Comparison of ENCODE assay signal across 8 mouse cellular contexts in genomic region chr10:80264341-80265148, GRCm38 (mm10). TPM values are rescaled to one million over a fixed set of nuclear protein-coding genes. Genes with fewer than 3 reads are reported as not detected.
DNase-seq lines count a peak whose midpoint lies in the region; ATAC-seq and TF ChIP-seq lines count a peak whose summit lies in the region.

No protein-coding gene starts in this region.

- H3K4me2 ChIP-seq in heart, embryonic 12.5 days, result peak overlapping the region; percentile 93
- H3K4me2 ChIP-seq in kidney, postnatal 0 days (ENCODE audit: low read length), result peak overlapping the region; percentile 80
- H3K4me2 ChIP-seq in liver, embryonic 11.5 days, result peak overlapping the region; percentile 96
- H3K4me2 ChIP-seq in stomach, embryonic 14.5 days (replicated peaks; ENCODE audit: low read depth, low read length), result peak overlapping the region; percentile 81

- H3K36me3 ChIP-seq in heart, embryonic 12.5 days, result peaks cover 20% of the 10 kb centered on the region
- H3K36me3 ChIP-seq in kidney, postnatal 0 days (ENCODE audit: insufficient read depth, low read length), result 0 out of 2 replicates have a peak, but pooled peaks cover 3% of the 10 kb centered on the region
- H3K36me3 ChIP-seq in liver, embryonic 11.5 days (ENCODE audit: control insufficient read depth, insufficient read depth, low read length), result peaks cover 8% of the 10 kb centered on the region
- peaks cover 11% of the 10 kb centered on the region; the same call in 1 of the 2 replicates for H3K36me3 ChIP-seq in stomach, embryonic 14.5 days (ENCODE audit: control insufficient read depth, insufficient read depth, low read length)

- peak overlapping the region; percentile 74 for H3K4me3 ChIP-seq in heart, embryonic 12.5 days
- H3K4me3 ChIP-seq in kidney, postnatal 0 days (replicated peaks; ENCODE audit: low read depth, low read length), result peak overlapping the region; percentile 87
- peak overlapping the region; percentile 92 for H3K4me3 ChIP-seq in liver, embryonic 11.5 days (ENCODE audit: low read depth, low read length)
- H3K4me3 ChIP-seq in stomach, embryonic 14.5 days (ENCODE audit: low read depth, low read length), result peak overlapping the region; percentile 80

- no peaks in the 10 kb centered on the region for H3K9me3 ChIP-seq in heart, embryonic 12.5 days (replicated peaks)
- no peaks in the 10 kb centered on the region for H3K9me3 ChIP-seq in kidney, postnatal 0 days (replicated peaks; ENCODE audit: low read length)
- no peaks in the 10 kb centered on the region for H3K9me3 ChIP-seq in liver, embryonic 11.5 days (ENCODE audit: control insufficient read depth, low read length)
- no peaks in the 10 kb centered on the region for H3K9me3 ChIP-seq in stomach, embryonic 14.5 days (ENCODE audit: control insufficient read depth, low read depth, low read length)

- WGBS in heart, embryonic 12.5 days, result 1% methylated on average over 71 of the region's 81 CpGs
- under 1% methylated on average over 78 of the region's 81 CpGs for WGBS in kidney, postnatal 0 days
- WGBS in liver, embryonic 11.5 days, result 1% methylated on average over 81 of the region's 81 CpGs
- 1% methylated on average over 73 of the region's 81 CpGs for WGBS in stomach, embryonic 14.5 days

- peak; percentile 99 for DNase-seq in CD4-positive helper T cell, adult 2 months (ENCODE audit: low read depth, low spot score)
- peak; percentile 97 for DNase-seq in brain, embryonic 18.5 days (ENCODE audit: low read depth, low spot score)
- DNase-seq in kidney, postnatal 0 days (ENCODE audit: low spot score), result peak; percentile 100
- peak; percentile 96 for DNase-seq in liver, embryonic 11.5 days (ENCODE audit: low spot score)
- DNase-seq in naive thymus-derived CD4-positive, alpha-beta T cell, adult 2 months (ENCODE audit: low read depth), result peak; percentile 99

- peak; percentile 76 for ATAC-seq in erythroid progenitor cell, adult 5-6 weeks (replicated peaks; ENCODE audit: low FRiP score, poor library complexity, severe bottlenecking)
- peak; percentile 68 for ATAC-seq in heart, embryonic 12.5 days (ENCODE audit: insufficient number of reproducible peaks, low FRiP score)
- peak; percentile 37 for ATAC-seq in kidney, postnatal 0 days (replicated peaks; ENCODE audit: low FRiP score, low read depth)
- peak; percentile 58 for ATAC-seq in liver, embryonic 11.5 days (replicated peaks; ENCODE audit: low FRiP score)
- peak; percentile 53 for ATAC-seq in stomach, embryonic 14.5 days (ENCODE audit: insufficient number of reproducible peaks, insufficient read depth, low FRiP score, low read depth)

- peak overlapping the region; percentile 82 for H3K27ac ChIP-seq in heart, embryonic 12.5 days (ENCODE audit: poor library complexity, severe bottlenecking)
- peak overlapping the region; percentile 69 for H3K27ac ChIP-seq in kidney, postnatal 0 days
- peak overlapping the region; percentile 65 for H3K27ac ChIP-seq in liver, embryonic 11.5 days (ENCODE audit: low read depth, low read length)
- H3K27ac ChIP-seq in stomach, embryonic 14.5 days (ENCODE audit: low read length), result peak overlapping the region; percentile 63

- H3K4me1 ChIP-seq in heart, embryonic 12.5 days (replicated peaks), result peaks cover 51% of the 10 kb centered on the region
- H3K4me1 ChIP-seq in kidney, postnatal 0 days (replicated peaks; ENCODE audit: insufficient read depth, low read length), result peaks cover 25% of the 10 kb centered on the region
- H3K4me1 ChIP-seq in liver, embryonic 11.5 days (replicated peaks; ENCODE audit: control insufficient read depth, insufficient read depth, low read length), result peaks cover 60% of the 10 kb centered on the region
- peaks cover 34% of the 10 kb centered on the region for H3K4me1 ChIP-seq in stomach, embryonic 14.5 days (ENCODE audit: control insufficient read depth, insufficient read depth, low read length)

- H3K9ac ChIP-seq in heart, embryonic 12.5 days, result peak overlapping the region; percentile 98
- peak overlapping the region; percentile 87 for H3K9ac ChIP-seq in kidney, postnatal 0 days (ENCODE audit: low read depth, low read length)
- peak overlapping the region; percentile 97 for H3K9ac ChIP-seq in liver, embryonic 11.5 days (ENCODE audit: low read depth, low read length)
- H3K9ac ChIP-seq in stomach, embryonic 14.5 days (replicated peaks; ENCODE audit: low read depth, low read length), result peak overlapping the region; percentile 91

- no peak for TF ChIP-seq CTCF in kidney, postnatal 0 days (IDR thresholded peaks at IDR 0.05; ENCODE audit: low read depth)

- no peaks in the 10 kb centered on the region for H3K27me3 ChIP-seq in heart, embryonic 12.5 days (replicated peaks)
- H3K27me3 ChIP-seq in kidney, postnatal 0 days (ENCODE audit: insufficient read depth, low read length), result no peaks in the 10 kb centered on the region
- H3K27me3 ChIP-seq in liver, embryonic 11.5 days (replicated peaks; ENCODE audit: control insufficient read depth, insufficient read depth, low read length), result no peaks in the 10 kb centered on the region
- H3K27me3 ChIP-seq in stomach, embryonic 14.5 days (ENCODE audit: control insufficient read depth, insufficient read depth, low read length), result no peaks in the 10 kb centered on the region

RNA-seq across cellular contexts. Expression of gene Dazap1, which starts 3.3 kb away (rescaled TPM):
- total RNA-seq in erythroid progenitor cell, adult 5-6 weeks (2015; ENCODE audit: low replicate concordance), result 35.6 and 83.6 TPM in 2 replicates
- 72.0 and 102 TPM in 2 replicates for total RNA-seq in erythroid progenitor cell, adult 5-6 weeks (2017; ENCODE audit: low replicate concordance)
- polyA plus RNA-seq in heart, embryonic 12.5 days (2016; fragmentation: Nextera tagmentation; extraction: Ambion mirVana), result 37.4 and 41.9 TPM in 2 replicates
- polyA plus RNA-seq in kidney, postnatal 0 days (2015; fragmentation: Nextera tagmentation; extraction: Ambion mirVana), result 43.7 and 44.6 TPM in 2 replicates
- 49.2 and 55.0 TPM in 2 replicates for polyA plus RNA-seq in liver, embryonic 11.5 days (2014; fragmentation: Nextera tagmentation; extraction: Ambion mirVana)
- polyA plus RNA-seq in stomach, embryonic 14.5 days (2014; fragmentation: Nextera tagmentation; extraction: Ambion mirVana), result 48.6 and 51.3 TPM in 2 replicates

RNA-seq across cellular contexts. Expression of gene Gamt, which starts 3.7 kb away (rescaled TPM):
- 1.4 TPM in 1 of 2 replicates, not detected in the other for total RNA-seq in erythroid progenitor cell, adult 5-6 weeks (2015; ENCODE audit: low replicate concordance)
- not detected in 2 replicates for total RNA-seq in erythroid progenitor cell, adult 5-6 weeks (2017; ENCODE audit: low replicate concordance)
- 55.5 and 58.9 TPM in 2 replicates for polyA plus RNA-seq in heart, embryonic 12.5 days (2016; fragmentation: Nextera tagmentation; extraction: Ambion mirVana)
- 25.5 and 26.0 TPM in 2 replicates for polyA plus RNA-seq in kidney, postnatal 0 days (2015; fragmentation: Nextera tagmentation; extraction: Ambion mirVana)
- 49.0 and 49.7 TPM in 2 replicates for polyA plus RNA-seq in liver, embryonic 11.5 days (2014; fragmentation: Nextera tagmentation; extraction: Ambion mirVana)
- polyA plus RNA-seq in stomach, embryonic 14.5 days (2014; fragmentation: Nextera tagmentation; extraction: Ambion mirVana), result 32.1 and 49.3 TPM in 2 replicates

RNA-seq across cellular contexts. Expression of gene Ndufs7, which starts 15.6 kb away (rescaled TPM):
- 87.6 and 109 TPM in 2 replicates for total RNA-seq in erythroid progenitor cell, adult 5-6 weeks (2015; ENCODE audit: low replicate concordance)
- total RNA-seq in erythroid progenitor cell, adult 5-6 weeks (2017; ENCODE audit: low replicate concordance), result 43.9 and 66.0 TPM in 2 replicates
- polyA plus RNA-seq in heart, embryonic 12.5 days (2016; fragmentation: Nextera tagmentation; extraction: Ambion mirVana), result 438 and 454 TPM in 2 replicates
- 537 and 556 TPM in 2 replicates for polyA plus RNA-seq in kidney, postnatal 0 days (2015; fragmentation: Nextera tagmentation; extraction: Ambion mirVana)
- 401 and 427 TPM in 2 replicates for polyA plus RNA-seq in liver, embryonic 11.5 days (2014; fragmentation: Nextera tagmentation; extraction: Ambion mirVana)
- polyA plus RNA-seq in stomach, embryonic 14.5 days (2014; fragmentation: Nextera tagmentation; extraction: Ambion mirVana), result 337 and 355 TPM in 2 replicates

RNA-seq across cellular contexts. Expression of gene Rps15, which starts 27.7 kb away (rescaled TPM):
- total RNA-seq in erythroid progenitor cell, adult 5-6 weeks (2015; ENCODE audit: low replicate concordance), result 689 and 862 TPM in 2 replicates
- 557 and 668 TPM in 2 replicates for total RNA-seq in erythroid progenitor cell, adult 5-6 weeks (2017; ENCODE audit: low replicate concordance)
- polyA plus RNA-seq in heart, embryonic 12.5 days (2016; fragmentation: Nextera tagmentation; extraction: Ambion mirVana), result 577 and 591 TPM in 2 replicates
- polyA plus RNA-seq in kidney, postnatal 0 days (2015; fragmentation: Nextera tagmentation; extraction: Ambion mirVana), result 974 and 1,069 TPM in 2 replicates
- polyA plus RNA-seq in liver, embryonic 11.5 days (2014; fragmentation: Nextera tagmentation; extraction: Ambion mirVana), result 1,270 and 1,408 TPM in 2 replicates
- 1,120 and 1,227 TPM in 2 replicates for polyA plus RNA-seq in stomach, embryonic 14.5 days (2014; fragmentation: Nextera tagmentation; extraction: Ambion mirVana)

RNA-seq across cellular contexts. Expression of gene Apc2, which starts 31.2 kb away (rescaled TPM):
- total RNA-seq in erythroid progenitor cell, adult 5-6 weeks (2015; ENCODE audit: low replicate concordance), result not detected in 2 replicates
- total RNA-seq in erythroid progenitor cell, adult 5-6 weeks (2017; ENCODE audit: low replicate concordance), result 0.13 TPM in 1 of 2 replicates, not detected in the other
- 0.89 and 1.4 TPM in 2 replicates for polyA plus RNA-seq in heart, embryonic 12.5 days (2016; fragmentation: Nextera tagmentation; extraction: Ambion mirVana)
- polyA plus RNA-seq in kidney, postnatal 0 days (2015; fragmentation: Nextera tagmentation; extraction: Ambion mirVana), result 0.51 and 0.86 TPM in 2 replicates
- polyA plus RNA-seq in liver, embryonic 11.5 days (2014; fragmentation: Nextera tagmentation; extraction: Ambion mirVana), result 0.30 and 0.45 TPM in 2 replicates
- polyA plus RNA-seq in stomach, embryonic 14.5 days (2014; fragmentation: Nextera tagmentation; extraction: Ambion mirVana), result 8.1 and 8.7 TPM in 2 replicates

Comparison
In these comparisons a context has a peak if more than half of its experiments do, and no peak if none do; other contexts are left out.
1. Peak in every context shown above with its lines: DNase-seq, ATAC-seq, H3K4me3 ChIP-seq and H3K27ac ChIP-seq.